Mouse (Mus musculus): ENCODE measurements around the gene Sec24b. TPM values are rescaled to one million over a fixed set of nuclear protein-coding genes. Genes with fewer than 3 reads are reported as not detected.
A peak's percentile ranks its signal among the peaks of the same experiment; 100 is the strongest.

Gene Sec24b
- polyA plus RNA-seq, 1 experiment from 2014 or later = 32.1 TPM

DNA sequence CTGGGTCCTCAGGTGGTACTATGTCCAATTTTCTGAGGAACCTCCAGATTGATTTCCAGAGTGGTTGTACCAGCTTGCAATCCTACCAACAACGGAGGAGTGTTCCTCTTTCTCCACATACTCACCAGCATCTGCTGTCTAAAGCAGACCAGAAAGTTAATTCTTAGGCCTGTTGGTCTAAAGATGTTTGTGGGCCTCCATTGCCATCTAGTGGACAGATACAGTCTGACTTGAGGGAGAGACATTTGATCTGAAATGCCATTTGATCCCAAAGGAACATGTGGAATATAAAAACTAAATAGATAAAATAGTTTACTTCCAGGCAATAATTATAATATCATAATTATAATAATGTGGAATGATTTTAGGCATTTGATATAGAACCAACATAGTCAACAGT, 18.4 kb upstream of the Sec24b start:
- no peak overlapping the region for H3K27ac ChIP-seq (ENCODE audit: poor library complexity, severe bottlenecking)
- H3K4me3 ChIP-seq = no peak overlapping the region
- no peak overlapping the region for H3K4me2 ChIP-seq
- ATAC-seq (ENCODE audit: insufficient number of reproducible peaks, low FRiP score) = no peak
- no peaks in the 10 kb centered on the region for H3K27me3 ChIP-seq (replicated peaks)
- no peaks in the 10 kb centered on the region for H3K9me3 ChIP-seq (replicated peaks)
- no peaks in the 10 kb centered on the region for H3K36me3 ChIP-seq
- H3K4me1 ChIP-seq (replicated peaks) = no peaks in the 10 kb centered on the region
- WGBS = 6% methylated on average over 1 of the region's 1 CpGs
- H3K9ac ChIP-seq = no peak overlapping the region

GRCm38 (mm10) chr3:130077291-130077690, 15.9 kb upstream of the Sec24b start:
- no peak overlapping the region for H3K4me2 ChIP-seq
- WGBS = 87% methylated on average over 9 of the region's 9 CpGs
- no peak for ATAC-seq (ENCODE audit: insufficient number of reproducible peaks, low FRiP score)

GRCm38 (mm10) chr3:130075746-130076145, 14.4 kb upstream of the Sec24b start:
- H3K4me1 ChIP-seq (replicated peaks) = no peaks in the 10 kb centered on the region
- no peaks in the 10 kb centered on the region for H3K27me3 ChIP-seq (replicated peaks)
- no peaks in the 10 kb centered on the region for H3K36me3 ChIP-seq
- H3K9me3 ChIP-seq (replicated peaks) = no peaks in the 10 kb centered on the region
- H3K4me3 ChIP-seq = no peak overlapping the region
- no peak overlapping the region for H3K9ac ChIP-seq
- ATAC-seq (ENCODE audit: insufficient number of reproducible peaks, low FRiP score) = no peak
- no peak overlapping the region for H3K4me2 ChIP-seq
- no peak overlapping the region for H3K27ac ChIP-seq (ENCODE audit: poor library complexity, severe bottlenecking)
- WGBS = 44% methylated on average over 1 of the region's 1 CpGs

More at GRCm38 (mm10) chr3:130077291-130077690, 15.9 kb upstream of the Sec24b start:
- Histone ChIP-seq H3K27me3 (replicated peaks) (no peaks in the 10 kb centered on the region), H3K4me3 (no peak overlapping the region), H3K9me3 (replicated peaks) (no peaks in the 10 kb centered on the region), H3K4me1 (replicated peaks) (no peaks in the 10 kb centered on the region), H3K36me3 (no peaks in the 10 kb centered on the region), H3K9ac (no peak overlapping the region), H3K27ac (ENCODE audit: poor library complexity, severe bottlenecking) (no peak overlapping the region)

GRCm38 (mm10) chr3:130073085-130073484, 11.7 kb upstream of the Sec24b start:
- H3K27me3 ChIP-seq (replicated peaks) = no peaks in the 10 kb centered on the region
- no peaks in the 10 kb centered on the region for H3K4me1 ChIP-seq (replicated peaks)
- no peak for ATAC-seq (ENCODE audit: insufficient number of reproducible peaks, low FRiP score)
- H3K27ac ChIP-seq (ENCODE audit: poor library complexity, severe bottlenecking) = no peak overlapping the region
- no peaks in the 10 kb centered on the region for H3K9me3 ChIP-seq (replicated peaks)
- WGBS = 74% methylated on average over 10 of the region's 10 CpGs
- no peak overlapping the region for H3K4me3 ChIP-seq
- H3K4me2 ChIP-seq = no peak overlapping the region
- H3K36me3 ChIP-seq = no peaks in the 10 kb centered on the region
- H3K9ac ChIP-seq = no peak overlapping the region

- WGBS = 60% methylated on average over 2 of the region's 2 CpGs
- no peak for ATAC-seq (ENCODE audit: insufficient number of reproducible peaks, low FRiP score)
Observed at GRCm38 (mm10) chr3:130071918-130072317, 10.6 kb upstream of the Sec24b start.

GRCm38 (mm10) chr3:130060396-130061029, 840 bp downstream of the Sec24b start:
- peaks cover 44% of the 10 kb centered on the region for H3K4me1 ChIP-seq (replicated peaks)
- WGBS = under 1% methylated on average over 72 of the region's 92 CpGs
- H3K4me3 ChIP-seq = peak overlapping the region; percentile 80

More at GRCm38 (mm10) chr3:130071918-130072317, 10.6 kb upstream of the Sec24b start:
- H3K27ac ChIP-seq (ENCODE audit: poor library complexity, severe bottlenecking) = no peak overlapping the region
- no peaks in the 10 kb centered on the region for H3K36me3 ChIP-seq
- H3K4me2 ChIP-seq = no peak overlapping the region
- no peaks in the 10 kb centered on the region for H3K27me3 ChIP-seq (replicated peaks)
- no peaks in the 10 kb centered on the region for H3K9me3 ChIP-seq (replicated peaks)
- H3K4me3 ChIP-seq = no peak overlapping the region
- no peak overlapping the region for H3K9ac ChIP-seq
- H3K4me1 ChIP-seq (replicated peaks) = no peaks in the 10 kb centered on the region

DNA sequence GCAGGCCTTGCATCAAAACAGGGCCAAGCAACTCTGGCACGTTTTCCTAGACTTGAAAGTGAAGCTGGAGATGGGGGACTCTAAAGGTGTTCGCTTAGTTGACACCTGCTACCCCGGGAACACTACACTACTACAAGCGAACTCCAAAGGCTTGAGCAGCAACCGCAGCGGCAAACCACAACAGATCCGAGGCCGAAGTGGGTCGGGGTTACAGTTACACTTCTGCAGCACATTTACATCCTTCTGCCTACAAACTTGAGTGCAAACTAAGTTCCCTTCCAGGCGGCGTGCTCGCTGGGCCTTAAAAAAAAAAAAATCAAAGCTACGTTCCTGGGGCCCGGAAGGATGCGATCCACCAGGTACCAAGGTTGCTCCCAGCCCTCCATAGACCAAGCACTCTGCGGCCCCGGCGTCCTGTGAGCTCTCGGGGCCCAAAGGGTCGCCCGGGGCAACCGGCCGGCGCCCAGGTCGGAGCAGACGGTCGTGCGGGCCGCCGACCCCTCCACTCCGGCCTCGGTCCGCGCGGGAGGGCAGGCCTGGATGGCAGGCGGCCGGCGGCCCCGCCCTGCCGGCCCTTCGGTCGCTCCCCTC, 1.5 kb downstream of the Sec24b start:
- under 1% methylated on average over 42 of the region's 42 CpGs for WGBS
- Histone ChIP-seq H3K9ac (peak overlapping the region; percentile 94), H3K27me3 (replicated peaks) (no peaks in the 10 kb centered on the region), H3K4me3 (peak overlapping the region; percentile 80), H3K4me1 (replicated peaks) (peaks cover 50% of the 10 kb centered on the region), H3K27ac (ENCODE audit: poor library complexity, severe bottlenecking) (peak overlapping the region; percentile 98), H3K36me3 (no peaks in the 10 kb centered on the region), H3K4me2 (peak overlapping the region; percentile 75), H3K9me3 (replicated peaks) (no peaks in the 10 kb centered on the region)
- no peak for ATAC-seq (ENCODE audit: insufficient number of reproducible peaks, low FRiP score)

More at GRCm38 (mm10) chr3:130060396-130061029, 840 bp downstream of the Sec24b start:
- no peaks in the 10 kb centered on the region for H3K36me3 ChIP-seq
- H3K9me3 ChIP-seq (replicated peaks) = no peaks in the 10 kb centered on the region
- H3K4me2 ChIP-seq = peak overlapping the region; percentile 75
- H3K9ac ChIP-seq = peak overlapping the region; percentile 94
- H3K27ac ChIP-seq (ENCODE audit: poor library complexity, severe bottlenecking) = peak overlapping the region; percentile 98
- ATAC-seq (ENCODE audit: insufficient number of reproducible peaks, low FRiP score) = peak; percentile 92
- no peaks in the 10 kb centered on the region for H3K27me3 ChIP-seq (replicated peaks)

DNA sequence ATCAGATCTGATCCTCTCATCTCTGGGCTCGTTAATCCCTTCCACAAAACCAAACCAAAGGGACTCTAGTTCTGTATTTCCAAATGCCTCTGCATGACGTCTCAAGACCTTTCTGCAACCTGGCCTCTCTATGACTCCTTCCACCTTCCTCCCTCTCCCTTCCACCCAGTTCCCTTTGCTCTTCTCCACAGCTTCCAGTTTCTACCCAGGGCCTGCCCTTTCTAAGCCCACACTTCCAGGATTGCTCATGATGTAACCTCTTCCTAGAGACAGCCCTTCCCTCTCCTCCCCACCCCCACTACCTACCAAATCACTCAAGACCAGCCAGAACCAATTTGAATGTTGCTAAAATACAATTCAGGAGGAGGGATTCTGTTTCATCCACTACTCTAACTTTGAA, 2.9 kb downstream of the Sec24b start:
- no peak overlapping the region for H3K9ac ChIP-seq

GRCm38 (mm10) chr3:130057569-130058345, 3.6 kb downstream of the Sec24b start:
- peaks cover 72% of the 10 kb centered on the region for H3K4me1 ChIP-seq (replicated peaks)

More for the DNA sequence above, 2.9 kb downstream of the Sec24b start:
- H3K4me3 ChIP-seq = peak overlapping the region; percentile 10; the same call in 1 of the 2 replicates
- peaks cover 64% of the 10 kb centered on the region for H3K4me1 ChIP-seq (replicated peaks)
- H3K9me3 ChIP-seq (replicated peaks) = no peaks in the 10 kb centered on the region
- H3K4me2 ChIP-seq = peak overlapping the region; percentile 41
- no peaks in the 10 kb centered on the region for H3K36me3 ChIP-seq
- 45% methylated on average over 2 of the region's 2 CpGs for WGBS
- no peaks in the 10 kb centered on the region for H3K27me3 ChIP-seq (replicated peaks)
- no peak for ATAC-seq (ENCODE audit: insufficient number of reproducible peaks, low FRiP score)
- peak overlapping the region; percentile 55 for H3K27ac ChIP-seq (ENCODE audit: poor library complexity, severe bottlenecking)

DNA sequence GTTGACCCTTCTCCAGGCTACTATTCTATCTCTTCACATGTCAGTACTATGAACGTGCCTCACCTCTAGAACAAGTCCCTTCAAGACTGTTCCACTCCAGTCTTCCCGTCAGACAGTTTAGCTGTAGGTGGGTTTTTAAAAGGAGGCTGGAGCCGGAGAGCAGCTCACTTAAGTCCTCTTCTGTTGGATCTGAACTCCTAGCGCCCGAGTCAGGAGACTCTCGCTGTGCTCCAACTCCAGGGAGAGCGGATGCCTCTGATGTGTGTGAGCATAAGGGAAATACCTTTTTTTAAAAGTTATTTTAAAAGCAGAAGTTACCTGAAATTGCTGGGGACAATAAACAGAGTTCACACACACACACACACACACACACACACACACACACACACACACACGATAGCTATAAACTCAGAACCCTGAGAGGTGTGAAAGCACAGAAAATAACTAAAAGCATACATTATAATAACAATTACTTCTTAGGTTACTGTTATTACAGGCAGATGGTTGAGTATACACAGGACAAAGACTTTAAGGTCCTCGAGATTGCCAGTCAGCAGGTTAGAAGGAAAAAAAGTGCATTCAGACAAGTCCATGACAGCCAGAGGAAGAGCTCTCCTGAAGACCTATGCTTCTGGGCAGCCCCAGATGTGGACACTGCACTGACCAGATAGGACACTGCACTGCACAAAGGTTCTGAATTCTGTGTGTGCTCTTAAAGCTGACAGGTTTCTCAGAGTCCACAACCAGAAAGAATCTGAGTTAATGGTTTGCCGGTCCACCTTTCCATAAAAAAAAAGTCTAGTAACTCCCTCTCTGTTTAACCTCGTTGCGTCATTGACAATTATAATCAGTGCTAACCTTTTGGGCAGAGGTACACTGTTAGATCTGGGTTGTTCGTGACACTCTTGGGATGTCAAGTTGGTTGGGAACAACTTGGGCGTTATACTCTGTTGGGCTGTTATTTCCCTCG, 5.7 kb downstream of the Sec24b start:
- ATAC-seq (ENCODE audit: insufficient number of reproducible peaks, low FRiP score) = no peak
- WGBS = 80% methylated on average over 15 of the region's 15 CpGs
- H3K9ac ChIP-seq = no peak overlapping the region

More at GRCm38 (mm10) chr3:130057569-130058345, 3.6 kb downstream of the Sec24b start:
- peak overlapping the region; percentile 55; the same call in 1 of the 2 replicates for H3K27ac ChIP-seq (ENCODE audit: poor library complexity, severe bottlenecking)
- no peaks in the 10 kb centered on the region for H3K9me3 ChIP-seq (replicated peaks)
- no peak overlapping the region for H3K9ac ChIP-seq
- 52% methylated on average over 14 of the region's 14 CpGs for WGBS
- H3K27me3 ChIP-seq (replicated peaks) = no peaks in the 10 kb centered on the region
- no peak for ATAC-seq (ENCODE audit: insufficient number of reproducible peaks, low FRiP score)
- peak overlapping the region; percentile 16; the same call in 1 of the 2 replicates for H3K4me3 ChIP-seq
- H3K4me2 ChIP-seq = peak overlapping the region; percentile 42
- no peaks in the 10 kb centered on the region for H3K36me3 ChIP-seq

More for the DNA sequence above, 5.7 kb downstream of the Sec24b start:
- Histone ChIP-seq H3K4me2 (no peak overlapping the region), H3K9me3 (replicated peaks) (no peaks in the 10 kb centered on the region), H3K36me3 (no peaks in the 10 kb centered on the region), H3K27me3 (replicated peaks) (no peaks in the 10 kb centered on the region), H3K4me1 (replicated peaks) (peaks cover 74% of the 10 kb centered on the region), H3K4me3 (no peak overlapping the region), H3K27ac (ENCODE audit: poor library complexity, severe bottlenecking) (no peak overlapping the region)

Data from heart, embryonic 12.5 days (tissue).